Mouse (Mus musculus): Measurements from ENCODE around the gene Rapgef6. TPM values are rescaled to one million over a fixed set of nuclear protein-coding genes. Genes with fewer than 3 reads are reported as not detected.

The Rapgef6 gene
- polyA plus RNA-seq, 1 experiment from 2014 or later: 36.1 TPM

Small RNAs within 50 kb of the gene (microRNA-seq; reads per million reads assigned to microRNA genes)
- not detected for gene Gm26116

Other genes with a start within 250 kb of the Rapgef6 start
- 35.1 and 36.1 TPM in 2 replicates for gene Acsl6, start 219.0 kb upstream of the Rapgef6 start, polyA plus RNA-seq (2015; fragmentation: Nextera tagmentation; extraction: Ambion mirVana)
- gene Meikin, start 152.2 kb upstream of the Rapgef6 start, polyA plus RNA-seq (2015; fragmentation: Nextera tagmentation; extraction: Ambion mirVana): not detected in 2 replicates
- 11.8 and 12.4 TPM in 2 replicates for gene Fnip1, start 84.6 kb upstream of the Rapgef6 start, polyA plus RNA-seq (2015; fragmentation: Nextera tagmentation; extraction: Ambion mirVana)